Mouse (Mus musculus) frontal cortex, postnatal 10 days (tissue): ENCODE measurements at regions not wholly inside any gene's neighbourhood (a gene's known extent, or its start where the extent isn't known, plus 50 kb on each side); places are given as distances from the start of the nearest gene placed in this dataset.

ENCODE experiments used
- DNase-seq, 2 experiments: peaks; one replicate each; pipeline ENCODE4 v3.0.0; 2022; ENCODE audit warnings: low spot score in 2 of 2, mixed read lengths in 1 of 2

DNA sequence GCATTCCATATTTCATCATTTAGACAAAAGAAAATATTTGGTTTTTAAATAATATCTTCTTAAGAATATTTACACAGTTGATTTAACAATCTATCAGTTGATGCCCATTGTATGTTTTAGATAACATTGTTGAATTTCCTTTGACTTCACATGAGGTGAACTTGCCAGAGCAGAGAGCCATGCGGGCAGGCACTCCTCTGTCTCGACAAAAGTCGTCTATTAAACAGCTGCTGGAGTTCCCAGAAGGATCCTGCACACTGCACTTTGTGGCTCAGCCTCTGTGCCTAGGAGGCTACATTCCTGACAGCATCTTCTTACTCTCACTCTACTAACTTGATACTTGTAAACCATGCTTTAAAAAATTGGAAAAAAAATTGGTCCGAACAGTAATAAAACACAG lies 221.7 kb upstream of the Pde3a start:
- no peak for DNase-seq

DNA sequence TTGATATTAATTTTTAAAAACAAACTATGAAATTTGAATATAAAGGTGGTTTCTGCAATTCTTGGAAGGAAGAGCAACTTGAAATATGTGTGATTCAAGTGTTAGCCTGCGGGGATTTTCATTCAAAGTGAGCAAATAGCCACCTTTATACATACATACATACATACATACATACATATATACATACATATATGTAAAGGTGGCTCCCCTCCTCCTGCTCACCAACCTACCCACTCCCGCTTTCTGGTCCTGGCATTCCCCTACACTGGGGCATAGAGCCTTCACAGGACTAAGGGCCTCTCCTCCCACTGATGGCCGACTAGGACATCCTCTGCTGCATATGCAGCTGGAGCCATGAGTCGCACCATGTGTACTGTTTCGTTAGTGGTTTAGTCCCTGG lies 221.3 kb upstream of the Pde3a start:
- no peak for DNase-seq

DNA sequence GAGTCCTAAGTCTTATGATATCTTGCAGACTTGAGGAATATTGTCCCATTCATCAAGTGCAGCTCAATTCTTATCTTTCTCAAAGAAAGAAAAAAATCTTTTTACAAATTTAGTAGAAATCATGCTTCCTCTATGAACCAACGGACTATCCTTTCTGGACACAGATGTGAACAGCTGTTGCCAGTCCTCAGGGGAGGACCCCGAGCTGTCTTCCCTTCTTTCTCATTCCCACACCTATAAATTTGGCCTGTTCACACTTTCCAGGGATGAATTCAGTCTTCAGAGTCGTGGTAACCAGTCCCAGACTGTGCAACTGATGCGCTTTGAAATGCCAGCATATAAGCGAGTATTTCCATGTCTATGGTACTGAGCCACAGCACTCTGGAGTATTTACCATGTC lies 214.2 kb upstream of the Pde3a start:
- no peak for DNase-seq

DNA sequence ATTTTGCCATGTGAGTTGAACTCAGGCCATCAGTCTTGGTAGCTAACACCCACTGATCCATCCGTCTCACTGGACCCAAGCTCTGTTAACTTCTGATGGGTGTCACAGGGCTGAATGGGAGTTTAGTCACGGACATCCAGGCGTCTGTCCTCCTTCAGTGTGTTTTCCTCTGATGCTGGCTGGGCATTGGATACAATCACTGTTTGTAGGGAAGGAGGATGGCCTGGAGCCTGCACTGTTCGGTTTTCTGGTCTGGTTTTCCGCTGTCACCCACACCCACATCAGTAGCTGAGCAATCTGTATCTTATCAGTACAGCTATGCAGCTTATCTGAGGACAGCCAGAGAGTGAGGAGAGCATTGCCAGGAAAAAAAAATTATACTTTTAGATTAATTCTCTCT lies 207.7 kb upstream of the Pde3a start:
- DNase-seq: no peak

DNA sequence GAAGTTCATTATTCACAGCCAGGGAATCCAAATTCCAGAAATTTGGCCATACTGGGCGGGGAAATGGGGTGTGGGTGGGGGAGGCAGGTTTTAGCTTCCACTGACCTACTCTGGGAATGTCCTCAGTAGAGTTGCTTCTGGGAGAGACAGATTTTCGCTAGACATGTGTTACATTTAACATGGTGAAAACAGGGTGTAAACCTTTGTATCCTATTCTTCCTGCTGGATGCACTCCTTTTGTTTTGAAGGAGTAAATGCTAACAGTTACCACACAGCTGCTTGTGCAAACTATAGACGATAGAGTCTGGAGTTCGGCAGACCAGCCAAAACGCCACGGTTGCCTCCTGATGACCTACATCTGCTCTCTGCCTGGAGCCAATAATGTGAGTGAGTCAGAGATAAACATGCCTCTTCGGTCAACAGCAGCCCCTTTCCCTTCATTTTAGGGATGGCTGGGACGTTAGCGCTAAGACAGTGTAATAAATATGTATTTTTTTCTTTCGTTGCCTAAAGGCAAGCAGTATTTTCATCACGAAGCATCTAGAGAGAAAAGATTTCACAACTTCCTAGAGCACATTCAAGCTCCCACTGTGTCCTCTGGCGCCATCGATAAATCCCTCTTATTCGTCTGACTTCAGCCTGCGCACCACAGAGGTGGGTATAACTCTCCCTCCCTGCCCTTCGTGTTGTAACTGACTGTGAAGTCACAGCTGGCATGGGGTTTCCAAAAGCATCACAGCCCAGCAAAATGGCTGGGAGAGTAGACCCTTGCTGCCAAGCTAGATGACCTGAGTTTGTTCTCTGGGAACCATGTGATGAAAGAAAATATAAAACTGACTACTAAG lies 207.1 kb upstream of the Pde3a start:
- no peak for DNase-seq

DNA sequence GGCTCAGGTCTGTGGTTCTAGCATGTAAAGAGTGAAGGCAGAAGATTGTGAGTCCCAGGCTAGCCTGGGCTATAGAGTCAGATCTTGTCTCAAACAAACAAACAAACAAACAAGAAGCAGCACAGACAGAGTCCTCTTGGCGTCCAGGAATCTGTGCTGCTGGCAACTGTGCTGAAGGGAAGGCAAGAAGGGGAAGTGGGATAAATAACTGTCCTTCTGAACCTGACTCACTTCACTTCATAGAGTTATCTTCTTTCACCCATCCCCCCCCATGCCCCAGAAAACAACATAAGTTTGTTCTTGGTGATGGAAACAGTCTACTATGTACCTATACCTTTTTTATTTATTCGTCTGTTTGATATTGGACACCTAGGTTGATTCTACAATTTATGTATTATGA lies 200.8 kb upstream of the Pde3a start:
- DNase-seq: no peak

DNA sequence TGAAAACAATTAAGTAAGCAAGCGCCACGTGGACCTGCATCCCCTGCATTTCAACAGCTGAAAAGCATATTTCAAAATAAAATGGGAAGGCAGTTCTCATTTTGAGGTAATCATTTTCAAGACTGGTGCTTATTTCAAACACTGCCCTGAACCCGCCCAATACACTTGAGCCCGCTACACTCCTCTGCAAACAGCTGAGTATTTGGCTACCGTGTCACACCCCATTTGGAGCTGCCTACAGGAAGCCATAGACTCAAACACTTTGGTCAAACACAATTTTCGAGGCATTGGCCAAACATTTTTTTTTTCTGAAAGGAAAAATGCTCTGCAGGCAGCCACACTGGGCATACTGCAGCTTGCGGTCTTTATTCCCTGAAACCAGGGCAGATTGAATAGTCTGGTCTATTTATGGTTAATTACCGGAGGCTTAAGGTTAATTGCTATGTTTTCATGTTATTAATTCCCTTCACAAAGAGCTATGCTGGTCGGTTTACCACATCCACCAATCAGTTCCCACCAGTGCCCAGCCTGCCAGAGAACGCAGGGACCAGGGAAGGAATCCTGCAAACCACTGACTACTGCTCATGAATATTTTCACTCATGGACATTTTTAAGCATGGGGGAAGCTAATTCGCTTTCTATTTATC lies 198.9 kb upstream of the Pde3a start:
- DNase-seq: no peak

DNA sequence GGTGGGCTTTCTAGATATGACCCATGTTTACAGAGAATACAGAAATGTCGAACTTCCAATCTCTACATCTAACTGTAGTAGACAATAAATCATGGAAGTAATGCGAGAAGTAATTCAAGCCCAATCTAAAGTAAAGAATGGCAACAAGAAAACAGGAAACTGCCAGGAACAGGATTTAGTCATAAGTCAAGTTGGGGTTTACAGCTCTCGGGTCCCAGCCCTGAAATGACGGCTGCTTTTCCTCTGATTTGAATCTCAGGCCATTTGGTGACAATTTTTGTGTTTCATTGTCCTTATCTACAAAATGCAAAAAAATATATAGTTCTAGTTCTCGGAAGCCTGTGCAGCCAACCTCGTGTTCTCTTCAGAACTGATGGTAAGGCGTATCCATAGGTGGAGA lies 195.0 kb upstream of the Pde3a start:
- no peak for DNase-seq

DNA sequence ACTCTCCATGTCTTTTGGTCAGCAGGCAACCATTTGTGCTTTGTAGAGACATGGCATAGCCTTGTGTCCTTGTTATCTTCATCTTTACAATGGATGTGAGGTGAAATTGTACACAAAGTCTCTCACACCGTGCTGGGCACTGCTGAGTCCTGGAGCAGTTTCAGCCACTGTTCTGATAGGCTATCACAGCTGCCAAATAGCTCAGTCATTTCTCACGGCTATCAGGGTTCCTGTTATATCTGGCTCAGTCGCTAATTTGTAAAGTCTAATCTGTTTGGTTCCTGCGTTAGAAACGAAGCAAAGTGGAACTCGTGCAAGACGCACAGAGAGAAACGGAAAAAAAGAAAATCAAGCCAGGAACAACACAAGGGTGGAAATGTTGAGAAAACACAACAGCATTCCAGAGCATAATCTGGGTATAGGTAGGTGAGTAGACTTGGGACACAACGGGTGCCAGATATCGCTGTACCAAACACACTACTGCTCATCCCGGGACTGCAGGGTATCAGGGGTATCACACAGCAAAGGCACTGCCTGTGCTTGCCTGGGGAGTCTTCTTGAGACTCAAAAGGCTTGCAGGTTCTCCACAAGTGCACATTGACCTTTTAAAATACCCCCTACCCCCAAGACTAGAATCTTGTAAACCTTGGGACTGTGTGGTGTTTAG lies 189.7 kb upstream of the Pde3a start:
- no peak for DNase-seq

DNA sequence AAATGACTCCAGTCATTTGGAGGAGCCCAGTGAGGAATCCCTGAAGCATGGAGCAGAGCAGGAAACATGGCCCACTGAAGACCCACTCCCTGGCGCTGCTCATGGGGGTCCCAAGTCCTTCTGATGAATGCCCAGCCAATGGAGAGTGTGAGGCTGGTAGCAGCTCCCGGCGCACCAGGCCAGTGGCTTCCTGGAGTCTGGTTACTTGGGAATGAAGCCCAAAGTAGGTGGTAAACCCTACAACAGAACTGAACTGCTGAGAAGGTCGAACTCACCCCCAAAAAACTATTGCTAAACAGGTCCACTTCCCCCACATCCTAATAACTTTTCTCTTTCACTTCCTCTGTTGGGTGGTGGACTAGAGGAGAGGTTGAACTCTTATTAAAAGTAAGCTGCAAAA lies 183.3 kb upstream of the Pde3a start:
- no peak for DNase-seq

DNA sequence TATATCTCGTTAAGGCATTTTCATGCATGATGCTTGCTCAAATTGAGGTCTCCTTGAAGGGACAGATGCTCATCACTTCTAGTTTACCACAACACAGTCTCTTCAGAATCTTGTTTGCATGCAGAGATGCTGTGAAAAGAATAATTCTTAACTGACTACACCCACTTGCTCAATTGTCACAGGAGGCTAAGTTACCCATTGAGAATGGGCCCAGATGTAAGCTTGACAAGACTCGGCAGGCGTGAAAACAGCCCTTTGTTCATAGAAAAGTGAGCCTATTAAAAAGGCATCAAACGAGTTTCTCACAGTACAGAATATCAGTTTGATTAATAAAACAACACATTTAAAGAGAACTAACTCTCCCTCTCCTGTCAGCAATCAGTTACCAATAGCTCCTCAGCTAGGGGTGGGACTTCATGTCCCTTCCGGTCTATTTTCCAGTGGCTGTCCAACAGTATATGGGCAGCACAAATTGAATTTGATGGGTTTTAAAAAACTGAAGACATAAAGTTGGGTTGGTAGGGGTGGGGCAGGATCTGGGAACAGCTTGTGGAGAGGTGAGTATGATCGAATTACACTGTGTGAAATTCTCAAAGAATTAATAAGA lies 180.1 kb upstream of the Pde3a start:
- no peak for DNase-seq

DNA sequence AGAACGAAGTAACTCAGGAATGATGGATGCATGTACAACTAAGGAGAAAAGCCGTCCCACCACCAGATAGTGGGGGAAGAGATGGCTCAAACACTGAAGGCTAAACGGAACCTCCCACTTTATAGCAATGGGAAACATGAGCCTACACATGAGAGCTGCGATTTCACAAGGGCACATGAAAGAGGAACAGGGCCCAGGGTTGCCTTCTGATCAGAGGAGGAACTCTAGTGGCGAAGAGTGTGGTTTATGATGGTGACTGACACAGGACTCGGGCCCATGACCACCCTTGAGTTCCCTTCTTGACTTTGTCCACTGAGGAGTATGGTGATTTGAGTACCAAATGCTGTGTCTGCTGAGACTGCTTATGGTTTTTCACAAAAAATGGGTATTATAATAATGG lies 179.2 kb upstream of the Pde3a start:
- DNase-seq: no peak

DNA sequence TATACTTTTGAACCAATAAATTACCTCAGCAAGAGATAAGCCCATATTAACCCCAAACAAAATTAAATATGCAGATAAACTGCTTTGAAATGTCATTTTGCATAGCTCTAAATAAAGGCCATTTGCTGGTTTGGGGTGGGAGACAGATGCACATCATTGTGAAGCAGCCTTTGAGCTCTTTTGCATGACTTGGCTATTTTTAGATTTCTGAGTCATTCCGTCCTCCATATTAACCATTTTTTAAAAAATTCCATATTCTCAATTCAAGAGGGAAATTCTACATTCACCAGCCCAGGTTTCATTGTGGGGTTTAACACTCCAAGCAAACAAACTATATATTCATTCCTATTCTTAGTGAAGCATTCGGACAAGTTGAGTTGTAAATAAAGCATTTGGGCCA lies 177.6 kb upstream of the Pde3a start:
- DNase-seq: no peak

DNA sequence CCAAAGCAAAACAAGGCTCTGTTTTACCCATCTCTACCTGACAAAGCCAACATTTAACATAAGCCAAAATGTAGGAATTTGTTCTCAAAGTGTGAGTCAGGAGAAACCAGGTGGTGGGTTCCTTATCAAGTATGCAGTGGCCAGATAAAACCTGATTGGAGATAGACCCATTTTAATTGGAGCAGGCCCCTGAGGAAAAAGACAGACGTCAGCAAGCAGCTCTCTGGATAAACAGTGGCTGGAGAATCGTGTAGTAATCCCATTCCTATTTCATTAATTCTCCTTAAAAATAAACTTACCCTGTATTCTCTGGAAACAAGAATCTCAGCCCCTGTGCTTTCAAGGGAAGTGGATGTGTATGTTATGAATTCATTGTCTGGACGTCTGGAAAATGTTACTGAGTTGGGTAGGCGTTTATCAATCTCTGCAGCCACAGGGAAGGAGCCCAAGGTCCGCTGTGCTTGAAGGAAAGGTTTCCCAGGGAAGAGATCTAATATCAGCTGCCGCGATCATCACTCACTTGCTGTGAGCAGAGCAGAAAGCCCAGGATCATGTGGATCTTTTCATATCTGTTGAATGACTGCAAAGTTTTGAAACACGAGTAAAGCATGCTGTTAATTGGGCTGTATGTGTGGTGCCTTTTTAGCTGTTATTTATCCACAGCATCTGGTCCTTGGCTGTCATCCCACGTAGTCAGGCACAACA lies 157.8 kb upstream of the Pde3a start:
- no peak for DNase-seq

DNA sequence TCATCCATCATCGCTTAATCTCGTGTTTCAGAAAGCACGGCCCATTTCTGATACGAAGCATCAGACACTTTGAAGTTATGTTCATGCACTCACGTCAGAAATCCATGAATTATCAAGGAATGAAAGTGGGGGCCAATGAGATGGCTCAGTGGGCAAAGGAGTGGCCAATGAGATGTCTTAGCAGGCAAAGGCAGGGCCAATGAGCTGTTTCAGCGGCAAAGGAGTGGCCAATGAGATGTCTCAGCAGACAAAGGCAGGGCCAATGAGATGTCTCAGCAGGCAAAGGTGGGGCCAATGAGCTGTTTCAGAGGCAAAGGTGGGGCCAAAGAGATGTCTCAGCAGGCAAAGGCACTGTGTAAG lies 157.3 kb upstream of the Pde3a start:
- no peak for DNase-seq

DNA sequence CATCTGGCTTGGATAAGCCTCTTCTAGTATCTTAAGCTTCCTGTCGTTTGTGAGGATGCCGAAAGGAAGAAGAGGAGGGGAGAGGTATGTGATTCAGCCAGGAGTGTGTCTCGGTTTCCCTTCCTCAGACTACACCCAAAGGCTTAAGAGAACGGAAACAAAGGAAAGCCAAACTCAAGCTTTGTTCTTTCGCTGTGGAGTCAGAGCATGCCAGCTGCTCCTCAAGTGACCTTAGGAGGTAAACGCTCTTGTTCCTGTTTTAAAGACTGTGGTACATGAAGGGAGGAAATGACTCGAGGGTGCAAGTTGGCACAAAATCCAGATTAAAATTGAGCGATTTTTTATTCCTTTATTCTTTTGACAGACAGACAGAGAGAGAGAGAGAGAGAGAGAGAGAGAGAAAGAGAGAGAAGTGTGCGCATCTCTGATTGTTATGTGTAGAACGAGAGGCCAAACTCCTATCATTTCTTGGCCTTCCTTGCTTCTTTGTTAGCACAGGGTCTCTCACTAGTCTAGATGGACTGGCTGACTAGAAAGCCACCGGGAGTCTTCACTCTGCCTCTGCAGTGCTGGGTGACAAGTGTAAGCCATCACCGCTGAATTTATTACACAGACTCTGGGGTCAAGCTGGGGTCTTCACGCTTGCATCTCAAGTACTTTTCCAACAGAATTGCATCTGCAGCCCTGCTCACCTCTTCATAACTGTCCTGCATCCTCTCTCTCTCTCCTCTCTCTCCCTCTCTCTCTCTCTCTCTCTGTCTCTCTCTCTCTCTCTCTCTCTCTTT lies 151.5 kb upstream of the Pde3a start:
- no peak for DNase-seq

DNA sequence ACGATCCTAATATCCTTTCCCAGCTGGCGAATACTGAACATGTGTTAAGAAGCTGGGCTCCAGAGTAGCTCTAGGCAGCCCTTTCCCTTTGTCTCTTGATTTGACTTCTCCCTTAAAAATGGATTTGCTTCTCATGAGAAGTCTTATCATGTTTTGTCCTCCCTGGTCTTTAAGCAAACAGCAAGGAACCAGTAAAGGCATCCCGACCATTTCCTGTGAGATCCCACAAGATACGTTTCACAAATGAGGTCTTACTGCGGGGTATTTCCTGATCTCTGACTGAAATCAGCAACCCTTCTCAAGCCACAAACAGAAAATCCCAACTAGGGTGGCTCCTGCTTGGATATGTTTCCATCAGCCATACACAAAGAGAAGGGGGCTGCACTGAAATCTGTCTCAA lies 130.8 kb upstream of the Pde3a start:
- no peak for DNase-seq

DNA sequence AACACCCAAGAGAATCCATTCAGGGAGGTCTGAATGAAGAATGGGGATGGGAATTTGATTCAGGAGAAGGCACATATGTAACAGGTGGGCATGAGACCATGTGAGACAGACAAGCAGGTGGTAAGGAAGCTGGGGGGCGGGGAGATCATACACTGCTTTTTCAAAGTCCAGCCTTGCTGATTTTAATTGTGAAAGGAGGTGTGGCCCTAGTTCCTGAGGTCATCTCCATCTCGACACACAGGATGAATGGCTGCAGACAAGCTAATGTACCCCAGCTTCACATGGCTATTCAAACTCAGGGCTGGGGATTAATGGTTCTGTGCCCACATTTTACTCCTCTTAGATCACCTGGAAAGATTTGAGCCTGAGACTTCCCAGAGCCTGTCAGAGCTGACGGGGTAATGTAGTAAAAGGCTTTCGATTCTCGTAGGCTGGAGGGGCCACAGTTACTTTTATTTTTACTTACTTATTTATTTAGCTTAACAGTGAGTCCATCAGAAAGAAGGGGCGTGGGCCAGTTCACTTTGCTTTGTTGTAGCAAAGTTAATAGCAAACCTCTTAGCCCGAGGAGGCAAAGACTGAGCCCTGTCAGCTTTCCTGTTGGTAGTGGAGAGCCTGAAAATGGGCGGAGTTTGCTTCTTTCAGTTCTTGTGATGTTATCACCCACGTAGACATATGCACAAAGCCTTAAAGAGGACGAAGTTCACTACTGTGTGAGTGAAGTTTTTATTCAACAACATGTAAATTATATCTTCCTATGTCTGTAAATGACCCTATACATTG lies 122.3 kb upstream of the Pde3a start:
- no peak for DNase-seq

DNA sequence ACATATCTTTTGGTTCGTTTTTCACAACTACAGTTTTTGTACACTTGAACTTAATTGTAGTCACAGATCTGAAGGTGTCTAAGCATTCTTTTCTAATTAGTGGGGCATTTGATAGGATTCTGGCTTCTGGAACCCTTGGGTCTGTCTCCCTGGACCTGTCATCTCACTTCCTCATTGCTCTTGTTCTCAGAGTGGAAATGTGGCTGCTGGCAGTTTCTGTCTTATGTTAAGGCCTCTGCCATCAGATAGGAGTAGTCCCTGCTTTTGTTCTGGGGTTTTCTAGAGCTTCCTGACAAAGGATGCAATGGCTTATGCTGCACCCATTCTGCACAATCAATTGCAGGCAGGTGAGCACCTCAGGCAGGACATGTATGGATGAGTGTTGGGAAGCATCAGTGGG lies 119.5 kb upstream of the Pde3a start:
- DNase-seq: no peak

DNA sequence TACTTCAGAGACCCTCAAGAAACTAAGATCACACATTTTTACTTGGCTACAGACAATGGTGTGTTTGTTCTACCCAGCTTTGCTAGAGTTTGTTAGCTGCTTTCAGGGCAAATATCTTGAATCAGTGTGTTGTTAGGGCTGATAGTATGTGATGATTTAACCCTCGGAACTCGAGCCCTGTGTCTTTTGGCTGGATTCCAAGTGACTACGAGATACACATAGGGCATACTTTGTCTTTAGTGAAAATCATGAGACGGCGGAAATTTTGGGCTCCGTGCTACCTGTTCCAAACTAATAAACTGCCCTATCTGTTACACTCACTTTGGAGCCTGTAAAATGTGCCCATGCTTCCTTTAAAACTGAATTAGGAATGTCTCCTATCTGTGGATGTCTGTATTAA lies 114.9 kb upstream of the Pde3a start:
- DNase-seq: no peak
